Mouse (Mus musculus) hindbrain, postnatal 0 days (tissue): ENCODE results near the gene Rfx7. TPM values are rescaled to one million over a fixed set of nuclear protein-coding genes. Genes with fewer than 3 reads are reported as not detected.
A peak's percentile ranks its signal among the peaks of the same experiment; 100 is the strongest.

Source experiments
- ATAC-seq: fragments of 200-750 bp; cut with Nextera tagmentation; 2 replicates; pipeline ENCODE4 v1.8.0; 2017; ENCODE audit warnings: mild to moderate bottlenecking, moderate TSS enrichment, moderate library complexity
- DNase-seq: peaks from one replicate; pipeline ENCODE4 v3.0.0-alpha.2; 2015; ENCODE audit warnings: low spot score
- H3K27ac ChIP-seq: fragments of 300-500 bp; sonication (generic); 2 replicates; pipeline ENCODE4 v1.5.1; 2014; ENCODE audit warnings: mild to moderate bottlenecking
- H3K27me3 ChIP-seq: fragments of 300-500 bp; sonication (generic); 2 replicates; pipeline ENCODE4 v1.6.1; 2014; ENCODE audit warnings: low read length, mixed read lengths; ENCODE audit not compliant: insufficient read depth
- H3K36me3 ChIP-seq: fragments of 300-500 bp; sonication (generic); 2 replicates; pipeline ENCODE4 v1.6.1; 2014; ENCODE audit warnings: low read length, mixed read lengths; ENCODE audit not compliant: insufficient read depth
- H3K4me1 ChIP-seq: fragments of 300-500 bp; sonication (generic); 2 replicates; pipeline ENCODE4 v1.6.1; 2014; ENCODE audit warnings: antibody characterized with exemption, low read length, mixed read lengths; ENCODE audit not compliant: insufficient read depth
- H3K4me2 ChIP-seq: fragments of 300-500 bp; sonication (generic); 2 replicates; pipeline ENCODE4 v1.6.1; 2014; ENCODE audit warnings: low read depth, mild to moderate bottlenecking, low read length, moderate library complexity, mixed read lengths
- H3K4me3 ChIP-seq: fragments of 300-500 bp; sonication (generic); 2 replicates; pipeline ENCODE4 v1.5.1; 2014; ENCODE audit warnings: low read length
- H3K9ac ChIP-seq: fragments of 300-500 bp; sonication (generic); replicated peaks from 2 replicates; pipeline ENCODE4 v1.6.1; 2014; ENCODE audit warnings: mild to moderate bottlenecking, low read length, moderate library complexity, mixed read lengths
- H3K9me3 ChIP-seq: fragments of 300-500 bp; sonication (generic); 2 replicates; pipeline ENCODE4 v1.6.1; 2016; ENCODE audit warnings: low read length, mixed read lengths
- CTCF ChIP-seq: IDR thresholded peaks from 2 replicates; pipeline ENCODE4 v1.5.1; 2016; ENCODE audit warnings: antibody characterized with exemption, control low read depth, low read depth
- WGBS: fragments of 180-500 bp; shearing (Covaris S2); extraction: QIAGEN DNeasy Blood & Tissue Kit; methylation state at CpG from one replicate; pipeline ENCODE4 v1.1.7; 2014; 5-methylcytosine and 5-hydroxymethylcytosine counted together
- polyA plus RNA-seq: library from polyadenylated mRNA; unstranded; fragments of >200 nt; fragmentation: Nextera tagmentation; extraction: Ambion mirVana; gene quantifications from 2 replicates; pipeline ENCODE4 v1.2.1, GENCODE M21; 2015
- total RNA-seq: library from RNA; depleted of rRNA; stranded (reverse); fragments of >200 nt; gene quantifications from 2 replicates; pipeline ENCODE4 v1.2.3, GENCODE M21; 2014

Rfx7 gene
- total and polyA plus RNA-seq, 2 experiments from 2014 or later, result 11.9 to 35.2 TPM

- H3K9ac ChIP-seq, result no peak overlapping the region
- H3K9me3 ChIP-seq, result no peaks in the 10 kb centered on the region
- no peak for ATAC-seq
- H3K27ac ChIP-seq, result no peak overlapping the region
- H3K4me1 ChIP-seq, result no peaks in the 10 kb centered on the region
- DNase-seq, result no peak
- WGBS, result 87% methylated on average over 3 of the region's 3 CpGs
- no peak overlapping the region for H3K4me3 ChIP-seq
- no peak overlapping the region for H3K4me2 ChIP-seq
- H3K27me3 ChIP-seq, result no peaks in the 10 kb centered on the region
- peaks cover 32% of the 10 kb centered on the region for H3K36me3 ChIP-seq
- no peak for TF ChIP-seq CTCF
These were observed 86.0 kb downstream of the Rfx7 start for GRCm38 (mm10) chr9:72618037-72618436.

DNA sequence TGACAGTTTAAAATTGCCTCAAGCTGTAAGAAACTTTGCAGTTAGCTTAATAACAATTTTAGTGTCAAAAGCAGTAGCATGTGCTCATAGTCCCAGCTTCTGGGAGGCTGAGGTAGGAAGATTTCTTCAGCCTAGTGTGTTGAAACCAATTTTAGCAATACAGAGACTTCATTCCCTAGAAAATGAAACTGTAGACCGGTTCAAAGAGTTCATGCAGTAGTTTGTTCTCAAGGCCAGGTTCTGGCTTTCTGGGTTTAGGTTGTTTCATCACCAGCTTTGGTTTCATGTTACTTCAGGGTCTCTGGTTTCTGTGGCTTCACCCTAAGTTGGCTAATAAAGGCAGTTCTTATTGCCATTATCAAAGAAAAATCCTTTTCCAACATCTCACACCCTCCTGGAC is 91.6 kb downstream of the Rfx7 start:
- Histone ChIP-seq H3K4me1 (no peaks in the 10 kb centered on the region), H3K4me3 (no peak overlapping the region), H3K9me3 (no peaks in the 10 kb centered on the region), H3K27ac (no peak overlapping the region), H3K27me3 (no peaks in the 10 kb centered on the region), H3K9ac (no peak overlapping the region), H3K4me2 (no peak overlapping the region), H3K36me3 (peaks cover 10% of the 10 kb centered on the region; the same call in 1 of the 2 replicates)
- DNase-seq (no peak), ATAC-seq (no peak)
- 79% methylated on average over 1 of the region's 1 CpGs for WGBS
- no peak for TF ChIP-seq CTCF

DNA sequence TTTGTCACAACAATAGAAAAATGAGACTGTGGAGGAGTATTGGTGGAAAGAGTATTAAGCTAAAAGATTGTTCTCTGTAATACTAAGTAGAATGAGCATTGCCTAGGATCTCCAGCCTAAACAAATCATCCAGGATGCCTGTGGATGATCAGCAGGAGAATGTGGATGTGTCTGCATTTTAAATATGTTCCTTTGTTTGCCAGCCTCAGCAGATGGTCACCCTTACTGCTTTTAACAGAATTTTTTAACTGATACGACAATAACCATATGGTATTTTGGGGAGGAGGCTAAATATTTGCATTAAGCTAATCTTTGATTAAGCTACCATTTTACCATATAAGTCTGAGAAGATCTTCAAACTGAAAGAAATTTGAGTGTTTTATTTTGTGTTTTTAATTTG is 95.6 kb downstream of the Rfx7 start:
- Histone ChIP-seq H3K27ac (0 out of 2 replicates have a peak overlapping the region, but pooled peaks have one; percentile 13), H3K9ac (no peak overlapping the region), H3K4me1 (no peaks in the 10 kb centered on the region), H3K36me3 (no peaks in the 10 kb centered on the region), H3K4me2 (no peak overlapping the region), H3K4me3 (no peak overlapping the region), H3K27me3 (no peaks in the 10 kb centered on the region), H3K9me3 (no peaks in the 10 kb centered on the region)
- ATAC-seq (no peak), DNase-seq (no peak)
- no peak for TF ChIP-seq CTCF
- WGBS, result 26% methylated on average over 1 of the region's 1 CpGs

GRCm38 (mm10) chr9:72628591-72628990 is 96.6 kb downstream of the Rfx7 start:
- no peak overlapping the region for H3K4me3 ChIP-seq
- H3K4me2 ChIP-seq, result no peak overlapping the region
- no peaks in the 10 kb centered on the region for H3K9me3 ChIP-seq
- 5% methylated on average over 2 of the region's 2 CpGs for WGBS
- H3K4me1 ChIP-seq, result no peaks in the 10 kb centered on the region
- peak; percentile 77 for DNase-seq
- H3K9ac ChIP-seq, result no peak overlapping the region
- H3K27me3 ChIP-seq, result no peaks in the 10 kb centered on the region
- no peak for TF ChIP-seq CTCF
- H3K27ac ChIP-seq, result no peak overlapping the region
- no peak for ATAC-seq
- no peaks in the 10 kb centered on the region for H3K36me3 ChIP-seq

GRCm38 (mm10) chr9:72632198-72632597 is 100.2 kb downstream of the Rfx7 start:
- 91% methylated on average over 1 of the region's 1 CpGs for WGBS
- ATAC-seq, result no peak
- Histone ChIP-seq H3K4me1 (no peaks in the 10 kb centered on the region), H3K4me3 (no peak overlapping the region), H3K36me3 (no peaks in the 10 kb centered on the region), H3K27me3 (no peaks in the 10 kb centered on the region), H3K9ac (no peak overlapping the region), H3K27ac (no peak overlapping the region), H3K9me3 (no peaks in the 10 kb centered on the region), H3K4me2 (no peak overlapping the region)
- no peak for DNase-seq
- TF ChIP-seq CTCF, result no peak

DNA sequence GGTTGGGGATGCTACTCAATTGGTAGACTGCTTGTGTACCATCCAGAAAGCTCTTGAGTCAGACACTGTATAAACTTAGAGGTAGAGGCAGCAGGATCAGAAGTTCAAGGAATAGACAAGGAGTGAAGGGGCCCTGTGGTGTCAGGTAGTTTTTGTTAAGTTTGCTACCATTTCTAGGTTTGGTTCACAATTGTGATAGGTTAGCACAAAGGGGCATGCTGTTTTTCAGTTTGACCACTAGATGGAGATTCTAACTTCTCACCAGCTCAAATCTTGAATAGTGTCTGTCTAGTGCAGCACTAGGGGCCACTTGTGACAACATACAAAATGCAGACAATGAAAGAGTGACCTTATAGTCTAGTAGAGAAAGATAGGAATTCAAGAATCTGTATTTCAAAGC is 103.1 kb downstream of the Rfx7 start:
- Histone ChIP-seq H3K9me3 (no peaks in the 10 kb centered on the region), H3K9ac (no peak overlapping the region), H3K27ac (no peak overlapping the region), H3K27me3 (no peaks in the 10 kb centered on the region), H3K36me3 (no peaks in the 10 kb centered on the region), H3K4me2 (no peak overlapping the region), H3K4me1 (0 out of 2 replicates have a peak, but pooled peaks cover under 1% of the 10 kb centered on the region), H3K4me3 (no peak overlapping the region)
- TF ChIP-seq CTCF, result peak; percentile 87
- ATAC-seq, result peak; percentile 55; the same call in 1 of the 2 replicates
- DNase-seq, result peak; percentile 84

DNA sequence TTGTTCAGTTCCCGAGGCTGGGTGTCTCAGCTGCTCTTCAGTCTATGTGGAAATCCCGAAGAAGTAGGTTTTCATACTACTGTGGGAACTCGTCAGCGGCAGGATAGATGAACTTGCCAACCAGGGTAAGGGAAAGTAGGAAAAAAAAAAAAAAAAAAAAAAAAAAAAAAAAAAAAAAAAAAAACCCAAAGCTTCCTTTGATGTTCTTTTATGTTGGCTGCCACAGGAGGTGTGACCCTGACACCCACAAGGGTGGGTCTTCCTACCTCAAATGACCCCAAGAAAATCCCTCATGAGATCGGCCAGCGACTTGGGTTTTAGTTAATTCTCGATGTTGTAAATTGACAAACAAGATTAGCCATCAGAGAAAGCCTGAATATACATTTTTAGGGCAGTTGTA is 104.5 kb downstream of the Rfx7 start:
- no peak for TF ChIP-seq CTCF
- 84% methylated on average over 7 of the region's 7 CpGs for WGBS
- H3K4me2 ChIP-seq, result no peak overlapping the region
- H3K9ac ChIP-seq, result no peak overlapping the region
- no peak overlapping the region for H3K4me3 ChIP-seq
- H3K27ac ChIP-seq, result no peak overlapping the region
- no peaks in the 10 kb centered on the region for H3K36me3 ChIP-seq
- DNase-seq, result no peak
- H3K9me3 ChIP-seq, result no peaks in the 10 kb centered on the region
- H3K27me3 ChIP-seq, result no peaks in the 10 kb centered on the region
- no peak for ATAC-seq
- peaks cover 8% of the 10 kb centered on the region; the same call in 1 of the 2 replicates for H3K4me1 ChIP-seq
